Mouse (Mus musculus): Measurements from ENCODE around the gene AU040320. TPM values are rescaled to one million over a fixed set of nuclear protein-coding genes. Genes with fewer than 3 reads are reported as not detected.

The AU040320 gene
- polyA plus RNA-seq, 3 experiments from 2014 or later: 17.0 to 24.0 (median 20.1) TPM

DNA sequence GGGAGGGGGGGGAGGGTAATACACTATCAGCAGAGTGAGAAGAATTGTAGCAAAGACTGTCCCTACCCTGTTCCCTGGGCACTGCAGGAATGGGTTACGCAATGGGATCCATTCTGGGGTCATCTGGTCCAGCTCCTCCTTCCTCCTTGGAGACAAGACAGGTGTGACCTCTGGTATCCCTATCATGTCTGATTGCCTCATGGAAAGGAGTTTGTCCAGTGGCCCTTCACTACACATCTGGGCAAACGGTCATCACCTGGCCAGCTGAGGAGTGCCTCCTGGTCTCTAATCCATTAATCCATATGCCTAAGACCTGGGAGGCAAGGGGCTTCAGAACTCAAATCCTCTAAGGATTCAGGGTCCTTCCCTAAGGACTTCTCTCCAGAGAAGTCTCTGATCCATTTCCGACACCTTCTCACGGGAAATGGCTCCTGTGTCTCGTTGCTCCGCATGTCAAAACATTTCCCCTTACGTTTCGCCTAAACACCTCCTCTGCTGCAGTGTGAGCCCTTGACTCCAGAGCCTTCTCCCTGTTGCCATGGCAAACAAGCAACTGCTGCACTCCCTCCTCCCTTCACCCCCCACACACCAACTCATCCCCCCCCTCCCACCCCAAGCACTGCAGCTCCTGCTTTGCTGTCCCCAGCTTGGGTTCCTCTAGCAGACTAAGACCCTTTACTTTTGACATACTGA lies 2.3 kb upstream of the AU040320 start:
- ATAC-seq: no peak

- no peak for ATAC-seq
These were observed 1.8 kb upstream of the AU040320 start for GRCm38 (mm10) chr4:126751556-126752023.

DNA sequence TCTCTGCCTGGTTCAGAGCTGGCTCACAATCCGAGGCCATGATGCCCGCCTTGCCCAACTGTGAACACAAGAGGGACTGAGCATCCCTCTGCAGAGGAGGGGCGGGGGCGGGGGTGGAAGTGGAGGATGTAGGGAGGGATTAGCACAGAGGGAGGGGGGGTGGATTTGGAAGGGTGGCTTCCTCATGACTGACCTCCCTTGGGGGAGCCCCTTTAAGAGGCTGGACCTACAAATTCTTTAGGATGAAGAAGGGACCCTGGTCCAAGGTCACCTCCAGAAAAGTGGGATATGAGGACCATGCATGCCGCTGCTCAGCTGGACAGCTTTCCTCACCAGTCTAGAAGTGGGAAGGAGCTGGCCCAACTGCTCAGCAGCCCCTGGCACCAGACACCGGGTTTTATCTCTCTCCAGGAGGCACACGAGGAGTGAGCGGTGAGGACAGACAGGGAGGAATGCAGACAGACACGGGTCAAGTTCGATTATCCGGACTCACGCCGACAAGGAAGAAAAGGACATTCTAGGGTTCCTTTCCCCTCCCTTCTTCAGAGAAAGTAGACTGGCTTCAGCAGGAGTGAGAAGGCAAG lies 1.2 kb upstream of the AU040320 start:
- ATAC-seq: no peak

- ATAC-seq: no peak
These were observed 669 bp upstream of the AU040320 start for GRCm38 (mm10) chr4:126752608-126753141.

DNA sequence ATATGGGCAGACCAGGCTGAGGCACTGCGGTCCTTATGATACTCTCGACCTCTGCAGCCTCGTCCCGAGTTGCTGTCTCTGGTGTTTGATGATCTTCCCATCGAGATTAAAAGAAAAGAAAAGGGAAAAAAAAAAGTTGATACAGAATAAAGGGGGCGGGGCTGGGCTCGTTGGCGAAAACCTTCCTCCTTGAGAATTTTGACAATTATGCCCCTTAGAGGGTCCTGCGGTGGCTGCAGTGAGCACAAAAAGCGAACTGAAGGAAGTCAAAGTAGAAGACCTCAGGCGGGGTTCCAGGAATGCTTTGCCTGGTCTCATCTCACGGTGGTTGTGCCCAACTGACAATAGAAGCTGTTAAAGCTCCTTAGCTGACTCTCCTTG lies 877 bp downstream of the AU040320 start:
- ATAC-seq: no peak

DNA sequence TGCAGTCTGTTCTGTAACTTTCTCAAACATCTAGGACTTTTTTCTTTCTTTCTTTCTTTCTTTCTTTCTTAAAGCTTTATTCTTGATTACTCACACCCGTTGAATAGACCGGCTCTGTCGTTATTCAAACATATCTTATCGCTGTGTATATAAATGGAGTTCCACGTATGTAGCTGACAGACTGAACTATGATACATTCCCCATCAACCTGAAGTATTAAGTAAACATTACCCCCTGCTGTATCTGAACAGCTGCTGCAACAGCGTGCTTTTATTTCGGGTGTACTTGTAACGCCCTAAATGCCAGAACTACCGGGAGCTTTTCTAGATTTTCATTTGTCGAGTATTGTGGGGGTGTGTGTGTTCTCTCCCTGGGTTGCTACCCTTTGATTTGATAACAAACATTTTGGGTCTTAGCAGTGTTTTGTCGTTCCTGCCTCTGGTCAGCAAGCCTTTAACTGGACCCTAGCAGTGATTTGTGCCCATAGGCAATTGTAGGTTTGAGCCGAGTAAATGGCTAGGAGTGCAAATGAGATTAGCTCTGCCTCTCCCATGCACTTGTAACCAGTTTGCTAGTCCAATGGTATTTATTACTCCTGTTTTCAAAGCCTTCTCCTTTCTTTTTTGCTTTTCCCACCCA lies 1.5 kb downstream of the AU040320 start:
- no peak for ATAC-seq

DNA sequence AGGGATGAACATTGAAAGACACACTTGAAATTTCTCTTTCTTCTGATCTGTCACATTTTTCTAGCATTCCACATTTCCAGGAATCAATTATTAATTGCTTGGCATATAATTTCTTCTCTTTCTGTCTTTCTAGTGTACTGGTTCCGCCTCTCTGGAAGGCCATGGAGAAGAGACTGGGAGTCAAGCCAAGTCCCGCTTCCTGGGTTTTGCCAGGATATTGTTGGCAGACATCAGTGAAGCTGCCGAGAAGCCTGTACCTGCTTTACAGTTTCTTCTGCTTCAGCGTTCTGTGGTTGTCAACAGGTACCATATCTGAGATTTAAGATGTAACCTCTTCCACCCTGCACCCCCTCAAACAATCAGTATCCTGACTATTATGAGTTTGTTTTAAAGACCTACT lies 3.4 kb downstream of the AU040320 start:
- ATAC-seq: no peak

DNA sequence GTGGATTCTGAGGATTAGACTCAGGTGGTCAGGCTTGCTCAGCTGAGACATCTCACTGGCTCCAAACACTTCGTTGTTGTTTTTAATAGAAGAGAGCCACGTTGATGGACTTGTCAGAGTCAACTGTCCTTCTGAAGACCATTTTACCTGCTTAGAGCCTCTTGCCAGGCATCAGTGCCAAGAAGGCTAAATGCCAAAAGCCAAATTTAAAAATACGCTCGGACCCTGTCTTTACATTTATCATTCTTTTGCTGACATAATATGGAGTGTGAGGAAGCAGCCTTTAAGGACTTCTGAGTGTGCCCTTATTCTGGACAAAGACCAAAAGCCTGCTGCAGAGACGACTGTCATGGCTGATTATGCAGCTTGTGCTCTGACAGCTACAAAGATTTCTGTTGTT lies 5.0 kb downstream of the AU040320 start:
- no peak for ATAC-seq

DNA sequence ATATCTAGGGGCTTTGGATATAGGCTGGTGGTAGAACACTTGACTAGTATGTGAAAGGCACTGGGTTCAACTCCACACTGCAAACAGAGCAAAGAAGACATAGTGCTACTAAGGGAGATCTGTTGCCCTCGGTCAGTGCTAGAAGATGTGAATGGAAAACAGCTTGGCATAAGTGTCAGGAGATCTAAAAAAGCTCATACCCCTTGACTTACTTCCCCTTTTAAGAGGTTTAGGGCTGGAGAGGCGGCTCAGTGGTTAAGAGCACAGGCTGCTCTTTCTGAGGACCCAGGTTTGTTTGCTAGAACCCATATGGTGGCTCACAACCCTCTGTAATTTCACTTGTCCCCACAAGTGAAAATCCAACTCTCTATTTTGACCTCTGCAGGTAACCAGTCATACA lies 6.1 kb downstream of the AU040320 start:
- no peak for ATAC-seq

DNA sequence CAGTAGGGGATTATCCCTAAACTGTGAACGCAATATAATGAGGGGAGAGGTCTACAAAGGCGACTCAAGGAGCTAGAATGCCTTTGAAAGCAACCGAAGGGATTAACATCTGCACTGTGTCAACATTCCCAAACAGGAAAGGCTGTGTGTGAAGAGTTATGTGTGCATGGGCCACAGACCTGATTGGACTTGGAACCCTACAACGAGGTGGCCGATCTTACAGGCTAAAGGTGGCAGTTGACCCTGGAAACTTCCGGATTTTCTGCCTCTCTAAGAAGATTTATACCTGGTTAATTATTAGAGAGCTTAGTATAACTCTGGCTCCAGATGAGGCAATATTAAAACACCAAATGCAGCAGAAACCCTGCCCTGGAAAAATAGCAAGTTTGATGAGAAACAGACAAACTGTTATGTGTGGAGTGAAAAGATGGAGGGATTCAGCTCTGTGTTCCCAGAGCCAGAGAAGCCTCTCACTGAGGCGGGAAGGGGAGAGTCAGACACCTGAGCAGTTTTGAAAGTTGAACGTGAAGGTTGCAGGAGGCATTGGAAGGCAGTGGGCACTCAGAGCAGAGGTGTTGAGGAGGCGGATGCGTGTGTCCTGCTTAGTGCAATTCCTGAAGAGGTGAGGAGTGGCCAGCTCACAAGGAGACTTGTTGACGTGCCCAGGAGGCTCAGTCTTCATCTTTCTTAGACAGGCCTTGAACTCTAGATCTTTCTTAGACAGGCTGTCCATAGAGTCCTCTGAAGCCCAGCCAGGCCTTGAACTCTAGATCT lies 9.4 kb downstream of the AU040320 start:
- no peak for ATAC-seq

DNA sequence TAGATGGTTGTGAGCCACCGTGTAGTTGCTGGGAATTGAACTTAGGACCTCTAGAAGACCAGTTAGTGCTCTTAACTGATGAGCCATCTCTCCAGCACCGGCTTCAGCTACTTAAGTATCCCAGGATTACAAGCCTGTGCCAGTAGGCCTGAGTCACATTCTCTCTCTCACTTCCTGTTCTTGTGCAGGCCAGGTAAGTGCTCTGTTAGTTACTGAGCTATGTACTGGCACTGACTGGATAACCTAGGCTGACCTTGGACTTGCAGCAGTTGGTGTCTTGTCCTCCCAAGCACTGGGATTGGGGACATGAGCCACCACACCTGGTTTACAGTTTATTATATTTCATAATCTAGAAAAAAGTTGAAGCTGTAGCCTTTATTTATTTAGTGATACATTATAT lies 10.1 kb downstream of the AU040320 start:
- ATAC-seq: no peak

GRCm38 (mm10) chr4:126769800-126770563 lies 16.6 kb downstream of the AU040320 start:
- ATAC-seq: no peak

- no peak for ATAC-seq
These were observed 17.5 kb downstream of the AU040320 start for GRCm38 (mm10) chr4:126770831-126771230.

DNA sequence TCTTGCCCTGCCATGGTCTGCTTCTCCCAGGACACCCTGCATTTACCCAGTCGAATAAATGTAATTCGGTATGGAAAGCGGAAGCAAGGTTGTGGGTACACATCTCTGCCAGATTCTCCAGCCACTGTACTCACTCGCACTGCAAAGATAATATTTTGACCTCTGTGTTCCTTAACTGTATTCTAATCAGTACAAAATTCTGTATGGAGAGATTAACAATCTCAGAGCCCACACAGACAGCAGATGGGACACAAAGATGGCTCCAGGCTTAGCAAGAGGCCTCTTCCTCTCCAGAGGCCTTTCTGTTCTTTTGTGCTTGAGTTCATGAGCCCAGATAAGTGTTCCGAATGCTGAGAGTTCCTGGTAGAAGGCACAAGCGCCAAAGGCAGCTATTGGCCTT lies 20.5 kb downstream of the AU040320 start:
- no peak for ATAC-seq

DNA sequence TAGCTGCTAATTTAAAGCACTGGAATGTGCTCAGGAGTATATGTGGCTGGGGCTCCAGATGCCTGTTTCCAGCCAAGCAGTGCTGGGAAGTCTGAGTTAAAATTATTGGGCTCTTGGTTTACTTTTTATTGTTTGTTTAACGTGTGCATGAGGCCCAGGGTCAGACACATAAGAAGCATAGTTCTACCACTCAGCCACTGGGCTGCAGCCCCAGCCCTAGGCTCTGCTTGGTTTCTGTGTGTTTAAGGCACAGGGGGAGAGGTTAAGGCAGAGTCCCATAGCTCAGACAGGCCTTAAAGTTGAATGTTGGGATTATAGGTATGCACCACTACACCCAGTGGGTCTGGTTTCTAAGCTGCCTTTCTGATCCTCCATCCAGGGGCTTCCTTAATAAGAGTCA lies 21.8 kb downstream of the AU040320 start:
- no peak for ATAC-seq

- no peak for ATAC-seq
These were observed 25.8 kb downstream of the AU040320 start for GRCm38 (mm10) chr4:126779148-126779581.

DNA sequence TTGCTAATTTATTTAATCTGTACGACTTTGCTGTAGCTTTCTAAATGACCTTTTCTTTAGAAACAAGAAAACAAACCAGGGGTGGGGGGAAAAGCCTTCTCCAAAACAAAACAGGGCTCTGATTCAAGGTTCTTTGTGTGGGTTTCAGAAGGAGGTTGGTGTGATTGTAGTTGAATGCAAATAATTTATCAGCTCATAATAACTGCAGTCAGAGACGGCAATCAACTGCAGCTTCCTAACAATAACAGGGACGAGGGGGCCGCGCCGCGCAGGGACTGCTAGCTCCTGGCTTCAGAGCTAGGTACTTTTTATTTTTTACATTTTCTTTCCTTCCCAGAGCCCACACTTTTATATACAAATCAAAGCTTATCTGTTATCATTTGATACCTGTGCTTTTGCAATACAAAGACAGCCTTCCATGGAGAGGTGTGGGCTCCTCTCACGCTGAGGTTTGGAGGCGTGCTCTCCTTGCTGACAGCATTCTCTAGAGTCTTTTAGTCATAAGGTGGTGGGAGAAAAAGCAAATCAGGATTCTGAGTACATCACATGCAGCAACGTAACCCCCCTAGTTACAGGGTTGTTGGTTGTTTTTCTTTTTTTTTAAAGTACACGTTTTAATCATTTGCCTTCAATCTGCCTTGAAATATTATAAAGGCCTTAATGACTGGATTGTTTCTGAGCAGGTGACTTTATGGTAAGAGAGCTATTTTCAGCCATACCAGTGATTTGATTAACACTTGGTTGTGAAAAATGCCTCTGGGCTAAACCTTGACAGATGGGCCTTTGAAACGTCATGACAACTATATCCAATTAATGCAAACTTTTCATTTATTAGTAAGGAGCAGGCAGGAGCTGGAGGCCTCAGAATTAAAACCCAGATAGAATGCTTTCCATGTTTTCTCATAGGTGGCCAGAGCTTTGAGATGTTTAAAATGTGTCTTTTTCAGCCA lies 26.8 kb downstream of the AU040320 start:
- no peak for ATAC-seq

DNA sequence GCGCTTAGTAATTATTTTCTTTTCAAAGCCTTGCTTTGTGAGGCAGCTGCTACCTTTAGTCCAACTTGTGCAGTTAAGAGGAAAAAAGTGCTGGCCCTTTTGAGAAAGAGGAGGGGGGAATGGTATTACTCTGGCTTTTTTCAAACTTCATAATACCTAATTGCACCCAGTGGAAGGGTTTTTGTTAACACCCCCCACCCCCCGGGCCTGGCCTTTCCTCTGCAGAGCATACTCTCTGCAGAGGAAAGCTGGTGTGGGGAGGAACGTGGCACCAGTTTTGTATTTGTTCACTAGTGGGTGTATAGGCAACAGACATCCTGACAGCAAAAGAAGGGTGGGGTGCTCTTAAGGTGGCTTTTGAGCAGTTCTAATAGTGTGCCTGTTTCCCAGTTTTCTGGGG lies 28.5 kb downstream of the AU040320 start:
- no peak for ATAC-seq

- ATAC-seq: no peak
These were observed 29.2 kb downstream of the AU040320 start for GRCm38 (mm10) chr4:126782512-126782911.

DNA sequence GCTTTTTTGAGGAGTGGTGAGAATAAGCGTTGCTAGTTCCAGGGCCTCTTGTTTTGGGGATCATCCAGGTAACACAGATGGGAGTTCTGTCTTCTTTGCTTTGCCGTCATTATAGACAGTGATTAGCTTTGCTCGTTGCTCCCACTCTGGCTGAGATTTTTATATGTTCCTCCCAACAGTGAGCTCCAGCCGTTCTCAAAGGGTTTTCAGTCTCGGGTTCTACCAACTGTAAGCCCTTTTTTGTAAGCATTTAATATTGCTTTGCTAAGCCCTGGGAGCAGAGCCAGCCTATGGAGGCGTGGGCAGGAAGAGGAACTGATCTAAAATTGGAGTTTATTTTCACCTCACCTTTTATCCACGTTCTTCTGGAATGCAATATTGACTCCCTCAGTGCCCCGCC lies 29.7 kb downstream of the AU040320 start:
- ATAC-seq: no peak

Measured in inflammation-experienced regulatory T-cells, adult 6 months (primary cell).